Comparison of ENCODE assay signal across 7 mouse cellular contexts in the genomic region with DNA sequence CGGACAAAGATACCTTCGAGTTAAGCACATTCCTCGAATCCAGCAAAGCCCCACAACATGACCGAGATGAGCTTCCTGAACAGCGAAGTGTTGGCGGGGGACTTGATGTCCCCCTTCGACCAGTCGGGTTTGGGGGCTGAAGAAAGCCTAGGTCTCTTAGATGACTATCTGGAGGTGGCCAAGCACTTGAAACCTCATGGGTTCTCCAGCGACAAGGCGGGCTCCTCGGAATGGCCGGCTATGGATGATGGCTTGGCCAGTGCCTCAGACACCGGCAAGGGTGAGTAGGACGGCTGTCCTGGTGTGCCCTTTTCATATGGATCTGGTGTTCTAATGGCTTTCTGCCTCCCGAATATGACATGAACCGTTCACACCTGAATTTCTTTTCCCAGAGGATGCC. TPM values are rescaled to one million over a fixed set of nuclear protein-coding genes. Genes with fewer than 3 reads are reported as not detected.
DNase-seq lines count a peak whose midpoint lies in the region; ATAC-seq and TF ChIP-seq lines count a peak whose summit lies in the region.

No protein-coding gene starts in this region.

- peak overlapping the region; percentile 95 for H3K4me2 ChIP-seq in embryonic facial prominence, embryonic 13.5 days
- peak overlapping the region; percentile 88 for H3K4me2 ChIP-seq in hindbrain, embryonic 15.5 days
- peak overlapping the region; percentile 93 for H3K4me2 ChIP-seq in midbrain, embryonic 11.5 days

- peak overlapping the region; percentile 100 for H3K9ac ChIP-seq in embryonic facial prominence, embryonic 13.5 days
- peak overlapping the region; percentile 100 for H3K9ac ChIP-seq in hindbrain, embryonic 15.5 days
- H3K9ac ChIP-seq in midbrain, embryonic 11.5 days (ENCODE audit: low read length), result peak overlapping the region; percentile 100

- peak overlapping the region; percentile 97 for H3K4me3 ChIP-seq in lung, adult 2 months (replicated peaks; ENCODE audit: extremely low read depth, low read depth, low read length)
- H3K4me3 ChIP-seq in embryonic facial prominence, embryonic 13.5 days, result peak overlapping the region; percentile 100
- peak overlapping the region; percentile 94 for H3K4me3 ChIP-seq in hindbrain, embryonic 15.5 days
- peak overlapping the region; percentile 100 for H3K4me3 ChIP-seq in midbrain, embryonic 11.5 days (ENCODE audit: low read depth, low read length)

- H3K27ac ChIP-seq in embryonic facial prominence, embryonic 13.5 days, result peak overlapping the region; percentile 98
- peak overlapping the region; percentile 99 for H3K27ac ChIP-seq in hindbrain, embryonic 15.5 days (replicated peaks)
- peak overlapping the region; percentile 97 for H3K27ac ChIP-seq in midbrain, embryonic 11.5 days (ENCODE audit: low read depth, low read length)

- no peaks in the 10 kb centered on the region for H3K27me3 ChIP-seq in embryonic facial prominence, embryonic 13.5 days
- H3K27me3 ChIP-seq in hindbrain, embryonic 15.5 days, result no peaks in the 10 kb centered on the region
- H3K27me3 ChIP-seq in midbrain, embryonic 11.5 days (ENCODE audit: control insufficient read depth, insufficient read depth, low read length), result no peaks in the 10 kb centered on the region

- no peak for ATAC-seq in embryonic facial prominence, embryonic 13.5 days (ENCODE audit: insufficient number of reproducible peaks, insufficient read depth, low FRiP score, low TSS enrichment, low read depth)
- ATAC-seq in hindbrain, embryonic 15.5 days (ENCODE audit: low FRiP score, low read depth), result no peak
- ATAC-seq in midbrain, embryonic 11.5 days (ENCODE audit: low FRiP score), result no peak

- 1% methylated on average over 16 of the region's 16 CpGs for WGBS in lung, adult 2 months
- 6% methylated on average over 16 of the region's 16 CpGs for WGBS in embryonic facial prominence, embryonic 13.5 days
- WGBS in hindbrain, embryonic 15.5 days, result 7% methylated on average over 16 of the region's 16 CpGs
- WGBS in midbrain, embryonic 11.5 days, result 13% methylated on average over 16 of the region's 16 CpGs

- peaks cover 52% of the 10 kb centered on the region for H3K36me3 ChIP-seq in embryonic facial prominence, embryonic 13.5 days
- H3K36me3 ChIP-seq in hindbrain, embryonic 15.5 days, result peaks cover 32% of the 10 kb centered on the region
- peaks cover 13% of the 10 kb centered on the region for H3K36me3 ChIP-seq in midbrain, embryonic 11.5 days (ENCODE audit: control insufficient read depth, insufficient read depth, low read length)

- peaks cover 15% of the 10 kb centered on the region for H3K4me1 ChIP-seq in lung, adult 2 months (ENCODE audit: control insufficient read depth, insufficient read depth, low read length)
- peaks cover 45% of the 10 kb centered on the region for H3K4me1 ChIP-seq in embryonic facial prominence, embryonic 13.5 days
- peaks cover 36% of the 10 kb centered on the region for H3K4me1 ChIP-seq in hindbrain, embryonic 15.5 days (replicated peaks)
- H3K4me1 ChIP-seq in midbrain, embryonic 11.5 days (ENCODE audit: control insufficient read depth, insufficient read depth, low read length), result peaks cover 18% of the 10 kb centered on the region

- no peak for TF ChIP-seq POLR2A in lung, adult 2 months (IDR thresholded peaks at IDR 0.05; ENCODE audit: borderline replicate concordance, extremely low read depth, low read depth, low read length)

- no peaks in the 10 kb centered on the region for H3K9me3 ChIP-seq in embryonic facial prominence, embryonic 13.5 days
- no peaks in the 10 kb centered on the region for H3K9me3 ChIP-seq in hindbrain, embryonic 15.5 days
- H3K9me3 ChIP-seq in midbrain, embryonic 11.5 days (ENCODE audit: control insufficient read depth, low read length), result no peaks in the 10 kb centered on the region

- TF ChIP-seq CTCF in lung, adult 2 months (IDR thresholded peaks at IDR 0.05; ENCODE audit: insufficient read depth, low read length), result no peak

- DNase-seq in lung, adult 2 months, result no peak
- no peak for DNase-seq in lung, adult 18-20 months
- no peak for DNase-seq in midbrain, embryonic 11.5 days (ENCODE audit: low spot score, missing footprints)
- DNase-seq in testis, postnatal 10 days (ENCODE audit: low spot score), result no peak
- no peak for DNase-seq in layer of hippocampus, postnatal 14 days (ENCODE audit: low spot score in 2 of 2)

RNA-seq across cellular contexts. Expression of a gene that starts 1.3 kb away (rescaled TPM):
- polyA plus RNA-seq in lung, adult 2 months (2012; rRNA removed), result 142 and 154 TPM in 2 replicates
- polyA plus RNA-seq in embryonic facial prominence, embryonic 13.5 days (2015; fragmentation: Nextera tagmentation; extraction: Ambion mirVana), result 115 and 123 TPM in 2 replicates
- 112 and 116 TPM in 2 replicates for polyA plus RNA-seq in hindbrain, embryonic 15.5 days (2015; fragmentation: Nextera tagmentation; extraction: Ambion mirVana)
- polyA plus RNA-seq in midbrain, embryonic 11.5 days (2014; fragmentation: Nextera tagmentation; extraction: Ambion mirVana), result 137 and 144 TPM in 2 replicates
- total RNA-seq in layer of hippocampus, postnatal 14 days (2021), result 10 to 100 TPM; 96.2 to 96.4 TPM

RNA-seq across cellular contexts. Expression of a gene that starts 7.9 kb away (rescaled TPM):
- 14.4 and 15.6 TPM in 2 replicates for polyA plus RNA-seq in lung, adult 2 months (2012; rRNA removed)
- polyA plus RNA-seq in embryonic facial prominence, embryonic 13.5 days (2015; fragmentation: Nextera tagmentation; extraction: Ambion mirVana), result 67.0 and 67.3 TPM in 2 replicates
- polyA plus RNA-seq in hindbrain, embryonic 15.5 days (2015; fragmentation: Nextera tagmentation; extraction: Ambion mirVana), result 76.2 and 76.7 TPM in 2 replicates
- polyA plus RNA-seq in midbrain, embryonic 11.5 days (2014; fragmentation: Nextera tagmentation; extraction: Ambion mirVana), result 70.9 and 75.4 TPM in 2 replicates
- 10 to 100 TPM; 32.0 to 33.0 TPM for total RNA-seq in layer of hippocampus, postnatal 14 days (2021)

RNA-seq across cellular contexts. Expression of a gene that starts 20.6 kb away (rescaled TPM):
- polyA plus RNA-seq in lung, adult 2 months (2012; rRNA removed), result not detected in 2 replicates
- polyA plus RNA-seq in embryonic facial prominence, embryonic 13.5 days (2015; fragmentation: Nextera tagmentation; extraction: Ambion mirVana), result not detected in 2 replicates
- not detected in 2 replicates for polyA plus RNA-seq in hindbrain, embryonic 15.5 days (2015; fragmentation: Nextera tagmentation; extraction: Ambion mirVana)
- polyA plus RNA-seq in midbrain, embryonic 11.5 days (2014; fragmentation: Nextera tagmentation; extraction: Ambion mirVana), result not detected in 2 replicates
- total RNA-seq in layer of hippocampus, postnatal 14 days (2021), result 10 to 100 TPM; 11.0 to 22.8 TPM

RNA-seq across cellular contexts. Expression of a gene that starts 22.4 kb away (rescaled TPM):
- 10.7 and 14.6 TPM in 2 replicates for polyA plus RNA-seq in lung, adult 2 months (2012; rRNA removed)
- polyA plus RNA-seq in embryonic facial prominence, embryonic 13.5 days (2015; fragmentation: Nextera tagmentation; extraction: Ambion mirVana), result 31.5 and 34.4 TPM in 2 replicates
- polyA plus RNA-seq in hindbrain, embryonic 15.5 days (2015; fragmentation: Nextera tagmentation; extraction: Ambion mirVana), result 34.9 and 36.4 TPM in 2 replicates
- 35.5 and 40.8 TPM in 2 replicates for polyA plus RNA-seq in midbrain, embryonic 11.5 days (2014; fragmentation: Nextera tagmentation; extraction: Ambion mirVana)
- total RNA-seq in layer of hippocampus, postnatal 14 days (2021), result 10 to 100 TPM; 35.4 to 36.2 TPM

RNA-seq across cellular contexts. Expression of a gene that starts 30.8 kb away (rescaled TPM):
- polyA plus RNA-seq in lung, adult 2 months (2012; rRNA removed), result 0.80 and 1.2 TPM in 2 replicates
- polyA plus RNA-seq in embryonic facial prominence, embryonic 13.5 days (2015; fragmentation: Nextera tagmentation; extraction: Ambion mirVana), result not detected in 2 replicates
- 0.64 and 0.73 TPM in 2 replicates for polyA plus RNA-seq in hindbrain, embryonic 15.5 days (2015; fragmentation: Nextera tagmentation; extraction: Ambion mirVana)
- 0.03 and 0.05 TPM in 2 replicates for polyA plus RNA-seq in midbrain, embryonic 11.5 days (2014; fragmentation: Nextera tagmentation; extraction: Ambion mirVana)
- 10 to 100 TPM; 40.5 to 45.5 TPM for total RNA-seq in layer of hippocampus, postnatal 14 days (2021)
